Mouse (Mus musculus) left cerebral cortex, postnatal 14 days (tissue): ENCODE data around the gene Ppp1r12a. TPM values are rescaled to one million over a fixed set of nuclear protein-coding genes. Genes with fewer than 3 reads are reported as not detected.
"Not testable (repeated sequence)": the region's sequence is repeated elsewhere in the genome, so short reads cannot be mapped to it uniquely, and the experiment has no call there.

Experiments used
- DNase-seq, 2 experiments: peaks; one replicate each; pipeline ENCODE4 v3.0.0; 2021 to 2022; ENCODE audit warnings: low spot score in 2 of 2, mixed read lengths in 1 of 2
- intact Hi-C: fragments of 180-260 bp; cut with DNase I; formaldehyde crosslinking; loops from one replicate; pipeline ENCODE4 v1.15.1; 2025
- total RNA-seq, 2 experiments: library from RNA; stranded (reverse); gene quantifications; 2 replicates each; pipeline ENCODE4 v1.2.3; 2021

The Ppp1r12a gene
- total RNA-seq, 2 experiments from 2014 or later = 127 to 136 TPM

DNA sequence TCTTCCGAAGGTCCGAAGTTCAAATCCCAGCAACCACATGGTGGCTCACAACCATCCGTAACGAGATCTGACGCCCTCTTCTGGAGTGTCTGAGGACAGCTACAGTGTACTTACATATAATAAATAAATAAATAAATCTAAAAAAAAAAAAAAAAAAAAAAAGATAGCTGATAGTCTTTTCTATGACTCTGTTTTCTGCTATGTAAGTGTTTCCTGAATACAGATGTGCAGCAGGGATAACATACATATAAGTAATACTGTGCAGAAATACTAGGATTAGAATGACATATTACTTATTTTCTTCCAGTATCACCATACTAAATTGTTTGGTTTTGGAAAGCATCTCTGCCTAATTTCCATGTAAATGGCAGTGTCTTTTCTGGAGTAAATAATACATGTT, 119.1 kb downstream of the Ppp1r12a start:
- intact Hi-C loops, DNase-seq: not testable (repeated sequence)

DNA sequence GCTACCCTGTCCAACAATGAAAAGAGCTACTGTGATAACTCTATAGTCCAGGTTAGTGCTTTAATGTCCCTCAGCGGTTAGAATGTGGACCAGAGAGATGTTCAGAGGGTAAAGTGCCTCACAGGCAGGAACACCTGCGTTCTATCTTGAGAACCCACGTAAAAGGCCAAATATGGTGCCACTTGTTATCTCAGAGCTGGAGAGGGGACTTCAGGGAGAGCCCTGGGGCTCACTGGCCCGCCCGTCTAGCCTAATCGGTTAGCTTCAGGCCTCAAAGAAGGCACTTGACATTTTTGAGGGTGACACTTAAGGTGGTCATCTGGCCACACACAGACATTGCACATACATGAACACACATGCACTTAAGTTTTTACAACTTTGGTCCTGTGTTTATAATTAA, 120.4 kb downstream of the Ppp1r12a start:
- DNase-seq = no peak
- intact Hi-C loops = no loop called here

DNA sequence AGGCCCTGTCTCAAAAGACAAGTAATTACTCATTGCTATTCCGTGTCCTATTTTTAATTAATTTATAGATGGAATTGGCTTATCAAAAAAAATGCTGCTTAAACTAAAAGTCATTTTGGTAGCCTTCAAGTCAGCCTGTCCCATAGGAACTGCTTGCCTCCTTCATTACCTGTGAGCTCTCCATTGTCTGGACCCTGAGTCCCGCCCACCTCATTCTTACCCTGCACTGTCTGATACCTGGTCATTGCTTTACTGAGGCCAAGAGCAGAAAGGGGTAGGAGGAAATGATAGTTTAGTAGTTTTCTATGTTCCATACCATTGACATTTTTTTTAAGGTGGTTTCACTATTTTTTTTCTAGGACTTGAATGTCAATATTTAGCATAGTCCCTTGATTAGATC, 121.4 kb downstream of the Ppp1r12a start:
- intact Hi-C loops = no loop called here
- DNase-seq = no peak

DNA sequence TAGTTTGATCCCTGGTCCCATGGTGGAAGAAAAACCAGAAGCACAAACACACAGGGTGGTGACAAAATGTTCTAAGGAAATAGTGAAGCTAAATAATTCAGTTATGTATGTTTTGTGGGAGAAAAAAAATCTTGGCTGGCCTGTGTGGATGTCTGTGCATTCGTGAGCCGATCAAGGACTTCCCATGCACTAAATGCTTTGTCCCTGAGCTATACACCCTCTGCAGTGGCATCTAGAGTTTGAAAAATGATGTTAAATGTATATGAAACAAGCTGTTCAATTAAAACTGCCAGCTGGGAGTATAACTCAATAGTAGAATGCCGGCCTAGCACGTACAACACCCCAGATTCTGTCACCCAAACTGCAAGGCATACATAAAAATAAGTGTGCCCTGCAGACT, 121.8 kb downstream of the Ppp1r12a start:
- intact Hi-C loops = no loop called here

DNA sequence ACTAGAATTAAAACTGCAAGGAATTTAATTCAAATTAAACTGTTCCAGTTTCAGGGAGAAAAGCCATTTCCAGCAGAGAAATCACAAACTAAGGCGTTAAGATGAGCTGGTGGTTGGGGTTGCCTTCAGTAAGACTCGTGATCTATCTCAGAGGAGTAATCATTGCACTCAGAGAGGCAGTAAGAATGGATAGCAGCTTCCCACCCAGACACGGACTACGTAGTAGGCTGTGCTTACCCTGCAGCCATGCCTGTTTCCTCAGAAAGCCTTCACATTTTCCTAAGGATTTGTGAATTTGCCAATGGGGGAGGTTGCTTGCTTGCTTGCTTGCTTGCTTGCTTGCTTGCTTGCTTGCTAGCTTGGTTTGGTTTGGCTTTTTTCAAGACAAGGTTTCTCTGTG, 122.5 kb downstream of the Ppp1r12a start:
- intact Hi-C loops = no loop called here
- DNase-seq = no peak

More for the DNA sequence above, 121.8 kb downstream of the Ppp1r12a start:
- no peak for DNase-seq

DNA sequence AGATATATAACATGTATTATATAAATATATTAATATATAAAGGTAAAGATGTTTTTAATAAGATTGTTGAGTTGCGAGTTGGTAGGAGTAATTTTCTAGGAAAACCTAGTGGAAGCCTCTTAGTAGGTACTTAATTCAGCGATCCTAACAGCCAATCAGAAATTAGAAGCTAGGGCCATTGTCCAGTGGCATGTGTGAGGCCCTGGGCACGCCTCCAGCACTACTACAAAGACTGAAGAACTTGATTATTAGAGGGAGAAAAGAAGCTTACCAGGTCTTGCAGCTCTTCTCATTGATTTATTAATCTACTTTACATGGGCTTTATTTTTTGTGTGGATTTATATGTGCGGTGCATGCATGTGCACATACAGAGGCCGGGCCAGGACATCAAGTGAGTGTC, 123.0 kb downstream of the Ppp1r12a start:
- no peak for DNase-seq
- intact Hi-C loops = no loop called here

DNA sequence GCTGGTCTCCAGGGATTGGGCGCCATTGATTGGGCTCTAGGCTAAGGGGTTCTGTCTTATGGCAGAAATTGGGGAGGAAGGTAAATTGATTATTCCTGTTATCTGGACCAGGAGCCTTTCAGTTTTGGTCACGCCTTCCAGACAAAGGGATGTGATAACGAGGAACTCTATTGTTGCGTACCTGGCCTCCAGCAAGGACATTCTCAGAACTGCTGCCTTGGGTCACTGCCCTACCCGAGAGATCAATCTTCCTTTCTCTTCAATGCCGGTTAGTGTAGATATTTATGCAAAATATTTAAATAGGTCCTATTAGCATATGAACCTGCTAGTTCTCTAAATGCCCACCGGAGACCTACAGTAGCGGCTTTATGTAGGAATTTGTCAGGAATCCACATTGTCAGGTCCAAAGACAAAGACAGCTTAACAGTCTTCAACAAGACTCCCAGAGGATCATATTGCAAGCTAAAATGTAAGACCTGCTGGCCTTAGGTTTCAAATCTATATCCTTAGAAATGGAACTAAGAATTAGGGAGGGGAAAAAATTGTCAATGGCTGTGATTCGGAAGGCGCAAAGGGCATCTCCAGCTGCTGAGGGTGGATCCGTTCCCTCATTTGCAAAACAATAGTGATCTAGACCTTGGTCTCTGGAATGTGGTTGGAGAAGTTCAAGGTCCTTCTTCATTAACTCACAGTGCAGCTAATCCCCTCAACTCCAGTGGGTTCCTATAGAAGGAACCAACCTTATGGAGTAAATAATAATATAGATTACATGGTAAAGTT, 124.9 kb downstream of the Ppp1r12a start:
- intact Hi-C loops = no loop called here
- no peak for DNase-seq

DNA sequence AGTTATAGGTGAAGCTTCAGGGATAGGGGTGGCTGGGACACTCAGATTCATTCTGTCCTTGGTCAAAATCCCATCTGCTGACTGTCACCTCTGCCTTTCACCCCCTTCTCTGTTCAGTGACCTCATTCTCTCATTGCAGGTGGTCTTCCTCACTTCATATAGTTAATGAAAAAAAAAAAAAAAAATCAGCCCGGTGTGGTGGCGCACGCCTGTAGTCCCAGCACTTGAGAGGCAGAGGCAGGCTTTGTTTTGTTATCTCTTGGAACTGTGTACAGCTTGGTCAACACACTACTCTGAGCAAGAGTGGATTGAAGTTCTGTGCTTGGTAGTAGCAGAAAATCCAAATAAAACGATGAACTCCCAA, 125.4 kb downstream of the Ppp1r12a start:
- intact Hi-C loops = no loop called here
- no peak for DNase-seq

DNA sequence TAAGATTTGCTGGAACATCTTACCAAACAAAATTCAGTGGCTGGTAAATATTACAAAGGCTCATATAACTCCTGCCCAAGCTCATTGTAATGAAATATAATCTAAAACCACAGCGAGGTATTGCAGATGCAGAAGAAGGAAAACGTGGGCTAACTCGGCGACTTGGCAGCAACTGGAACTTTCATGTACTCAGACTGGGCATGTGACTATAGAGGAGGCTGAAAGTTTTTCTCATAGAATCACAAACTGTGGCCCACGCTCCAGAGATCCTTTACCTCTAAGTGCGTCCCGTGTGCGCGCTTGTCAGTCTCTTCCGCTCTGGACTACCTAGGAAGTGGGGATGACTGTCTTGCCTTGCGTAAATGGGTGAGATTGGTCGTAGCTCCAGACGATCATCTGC, 128.1 kb downstream of the Ppp1r12a start:
- intact Hi-C loops = no loop called here
- peak; percentile 35 to 55 for DNase-seq

DNA sequence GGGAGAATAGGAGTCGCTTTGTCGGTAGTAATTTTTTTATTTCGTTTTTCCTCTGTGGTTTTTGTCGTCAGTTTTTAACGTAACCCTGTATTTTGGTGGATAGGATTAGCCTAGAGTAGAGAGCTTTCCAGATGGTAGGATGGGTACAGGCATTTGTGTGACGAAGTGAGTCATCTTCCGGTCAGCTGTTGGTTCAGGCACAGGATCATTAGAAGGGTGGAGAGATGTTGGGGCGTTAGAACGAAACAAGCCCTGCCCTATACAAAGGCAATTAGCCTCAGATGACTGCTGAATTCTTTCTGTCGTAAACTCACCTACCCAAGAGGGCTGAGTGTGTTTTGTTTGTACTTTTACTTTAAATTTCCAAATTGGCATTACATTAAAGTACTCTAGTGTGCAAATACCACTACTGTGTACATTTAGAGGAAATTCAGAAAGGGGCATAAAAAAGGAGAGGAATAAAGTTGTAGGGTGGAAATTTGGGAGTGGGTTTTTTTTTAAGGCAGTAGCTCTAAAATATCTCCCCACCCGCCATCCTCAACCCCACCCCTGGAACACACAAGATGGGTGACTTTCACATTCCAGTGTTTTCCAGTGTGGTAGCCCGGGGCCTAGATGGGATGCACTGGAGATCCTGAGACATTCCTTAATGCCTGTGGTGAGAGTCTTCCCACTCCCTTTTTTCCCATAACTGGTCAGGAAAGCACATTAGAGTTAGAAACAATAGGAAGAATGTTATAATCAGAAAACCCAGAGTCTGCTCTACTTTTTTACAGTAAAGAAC, 129.9 kb downstream of the Ppp1r12a start:
- intact Hi-C loops = no loop called here
- DNase-seq = no peak

DNA sequence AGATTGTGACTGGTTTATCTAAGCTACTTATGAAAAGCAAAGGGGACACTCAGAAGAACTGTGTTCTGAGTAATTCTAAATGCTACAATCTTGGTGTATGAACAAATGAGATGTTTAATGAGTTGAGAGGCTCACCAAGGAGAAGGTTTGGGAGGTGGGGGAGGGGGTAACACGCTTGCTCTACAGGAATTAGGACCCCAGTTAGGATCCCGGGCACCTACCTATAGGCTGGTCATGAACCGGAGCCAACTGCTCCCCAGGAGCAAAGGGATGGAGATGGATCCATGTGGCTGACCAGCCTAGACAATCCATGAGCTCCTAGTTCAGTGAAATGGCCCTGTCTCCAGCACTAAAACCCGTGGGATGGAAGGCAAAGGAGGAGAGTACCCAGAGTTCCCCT, 130.7 kb downstream of the Ppp1r12a start:
- no peak for DNase-seq
- intact Hi-C loops = no loop called here

DNA sequence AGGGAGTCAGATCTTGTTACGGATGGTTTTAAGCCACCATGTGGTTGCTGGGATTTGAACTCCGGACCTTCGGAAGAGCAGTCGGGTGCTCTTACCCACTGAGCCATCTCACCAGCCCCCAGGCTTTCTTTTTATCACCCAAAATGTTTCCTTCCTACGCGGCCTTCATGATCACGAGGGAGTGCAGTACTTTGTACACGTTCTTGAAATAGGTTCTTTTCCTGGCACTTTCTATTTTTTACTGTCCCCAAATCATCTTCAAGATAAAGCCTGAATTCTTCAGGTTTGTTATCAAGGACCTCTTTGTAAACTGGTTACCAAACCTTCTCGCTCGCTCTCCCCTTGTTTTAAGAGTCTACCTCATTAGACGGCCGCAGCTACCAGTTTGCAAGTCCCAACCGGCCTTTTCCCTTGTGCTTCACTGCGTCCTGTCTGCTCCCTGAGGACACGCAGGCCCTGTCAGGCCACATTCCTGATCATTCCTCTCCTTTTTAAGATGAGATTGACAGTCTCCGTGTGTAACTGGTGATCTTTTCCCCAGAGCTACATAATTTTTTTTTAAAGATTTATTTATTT, 131.7 kb downstream of the Ppp1r12a start:
- intact Hi-C loops = no loop called here
- DNase-seq = peak; percentile 34 to 35

DNA sequence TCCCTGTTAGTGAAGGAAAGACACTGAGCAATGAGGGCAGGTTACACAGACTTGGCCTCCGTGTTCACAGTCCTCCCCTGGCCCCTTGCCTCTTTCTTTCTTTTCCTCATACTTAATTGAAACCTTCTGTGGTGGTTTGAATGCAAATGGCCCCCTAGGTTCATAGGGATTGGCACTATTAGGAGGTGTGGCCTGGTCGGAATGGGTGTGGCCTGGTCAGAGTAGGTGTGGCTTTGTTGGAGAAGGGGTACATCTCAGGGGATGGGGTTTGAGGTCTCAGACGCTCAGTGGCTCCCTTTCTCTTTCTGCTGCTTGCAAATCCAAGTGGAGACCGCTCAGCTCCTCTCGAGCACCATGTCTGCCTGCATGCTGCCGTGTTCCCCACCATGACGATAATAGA, 132.8 kb downstream of the Ppp1r12a start:
- intact Hi-C loops = no loop called here
- DNase-seq = no peak

DNA sequence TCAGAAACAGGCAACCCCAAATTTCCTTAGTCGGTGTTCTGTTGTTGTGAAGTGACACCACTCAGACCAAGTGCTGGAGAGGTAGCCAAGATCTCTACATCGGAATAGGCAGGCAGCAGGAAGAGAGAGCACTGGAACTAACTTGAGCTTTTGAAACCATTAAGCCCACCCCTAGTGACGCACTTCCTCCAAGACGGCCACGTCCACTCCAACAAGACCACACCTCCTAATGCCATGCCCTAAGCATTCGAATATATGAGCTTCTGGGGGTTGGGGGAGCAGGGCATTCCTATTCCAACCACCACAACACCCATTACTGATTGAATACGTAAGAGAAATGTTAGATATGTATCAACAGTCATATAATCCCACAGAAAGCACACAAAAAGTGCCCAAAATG, 134.5 kb downstream of the Ppp1r12a start:
- intact Hi-C loops = no loop called here
- no peak for DNase-seq

DNA sequence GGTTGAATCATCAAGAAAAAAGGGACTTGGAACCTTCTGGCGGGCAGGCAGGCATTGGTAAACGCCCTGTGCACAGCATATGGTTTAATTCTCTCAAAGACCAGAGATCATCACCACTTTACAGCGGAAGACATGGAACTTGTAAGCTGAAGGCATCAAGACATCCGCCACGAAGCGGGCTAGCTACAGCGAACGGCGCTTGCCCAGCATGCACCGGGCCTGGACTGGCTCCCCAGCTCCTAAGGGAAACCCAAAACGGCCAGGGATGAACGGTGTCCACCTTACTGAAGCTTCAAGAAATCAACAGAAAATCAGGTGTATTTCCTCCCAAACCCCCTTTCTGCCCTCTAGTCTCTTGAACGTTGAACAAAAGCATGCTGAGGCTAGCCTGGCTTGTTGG, 136.3 kb downstream of the Ppp1r12a start:
- DNase-seq = no peak
- intact Hi-C loops = no loop called here

DNA sequence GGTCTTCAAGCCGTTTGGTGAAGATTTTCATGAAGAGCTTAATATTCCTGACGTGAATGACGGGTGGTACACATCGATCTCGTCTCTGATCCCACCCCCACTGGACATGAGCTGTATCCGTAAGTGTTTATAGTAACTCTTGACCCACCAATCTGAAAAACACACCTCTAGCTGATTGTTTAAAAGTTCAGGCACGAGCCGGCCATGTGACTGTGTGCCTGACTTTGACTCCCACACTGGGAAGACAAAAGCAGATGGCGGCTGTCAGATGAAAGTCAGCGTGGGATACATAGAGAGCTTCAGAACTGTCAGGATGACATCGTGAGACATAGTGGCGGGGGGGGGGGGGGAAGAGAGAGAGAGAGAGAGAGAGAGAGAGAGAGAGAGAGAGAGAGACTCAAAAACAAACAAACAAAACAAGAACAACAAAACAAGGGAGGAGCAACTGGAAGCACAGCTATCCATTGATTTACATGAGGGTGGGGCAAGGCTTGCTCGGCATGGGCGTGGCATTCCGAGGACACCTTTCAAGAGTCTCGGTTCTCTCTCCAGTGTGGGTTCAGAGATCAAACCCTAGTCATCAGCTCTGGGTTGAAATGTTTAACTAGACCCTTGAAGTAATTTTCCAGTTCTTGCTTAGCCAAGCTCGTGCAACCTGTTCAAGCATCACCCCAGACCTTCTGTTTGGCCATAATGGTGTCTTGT, 137.0 kb downstream of the Ppp1r12a start:
- DNase-seq = no peak
- intact Hi-C loops = no loop called here

DNA sequence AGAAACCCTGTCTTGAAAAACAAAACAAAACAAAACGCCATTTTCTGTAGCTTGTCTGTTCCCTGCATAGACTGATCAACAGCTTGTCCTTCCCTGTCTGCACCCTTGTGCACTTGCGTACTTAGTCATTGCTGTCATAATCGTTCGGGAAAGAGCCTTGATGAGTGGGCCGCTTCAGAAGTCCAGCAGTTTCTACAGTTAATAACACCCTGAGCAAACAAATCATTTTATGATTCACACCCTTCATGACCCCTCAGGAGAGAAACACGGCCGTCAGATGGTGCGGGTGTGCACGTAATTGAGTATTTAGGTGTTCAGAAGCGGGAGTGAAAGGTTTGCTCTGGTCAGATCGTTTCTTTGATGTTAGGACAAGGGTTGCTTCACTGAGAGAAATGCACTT, 137.8 kb downstream of the Ppp1r12a start:
- no peak for DNase-seq
- intact Hi-C loops = loop anchor here (2.0 kb wide), 1 partner anchor 137 kb away; no protein-coding TSS in a partner anchor

DNA sequence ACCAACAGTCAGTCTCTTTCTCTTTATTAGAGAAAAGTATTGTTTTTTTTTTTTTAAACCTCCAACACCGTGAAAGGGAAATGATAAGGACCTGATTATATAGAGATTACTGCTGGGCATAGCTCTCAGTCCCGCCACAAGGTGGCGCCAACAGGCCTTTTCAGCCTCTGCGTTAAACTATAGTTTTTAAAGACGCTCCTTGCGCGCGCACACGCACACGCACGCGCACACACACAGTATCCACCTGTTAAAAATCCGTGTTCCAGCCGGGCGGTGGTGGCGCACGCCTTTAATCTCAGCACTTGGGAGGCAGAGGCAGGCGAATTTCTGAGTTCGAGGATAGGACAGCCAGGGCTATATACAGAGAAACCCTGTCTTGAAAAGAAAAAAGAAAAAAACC, 138.8 kb downstream of the Ppp1r12a start:
- intact Hi-C loops = loop anchor here (2.0 kb wide), 1 partner anchor 136 kb away; no protein-coding TSS in a partner anchor
- DNase-seq = peak; percentile 74 to 85

DNA sequence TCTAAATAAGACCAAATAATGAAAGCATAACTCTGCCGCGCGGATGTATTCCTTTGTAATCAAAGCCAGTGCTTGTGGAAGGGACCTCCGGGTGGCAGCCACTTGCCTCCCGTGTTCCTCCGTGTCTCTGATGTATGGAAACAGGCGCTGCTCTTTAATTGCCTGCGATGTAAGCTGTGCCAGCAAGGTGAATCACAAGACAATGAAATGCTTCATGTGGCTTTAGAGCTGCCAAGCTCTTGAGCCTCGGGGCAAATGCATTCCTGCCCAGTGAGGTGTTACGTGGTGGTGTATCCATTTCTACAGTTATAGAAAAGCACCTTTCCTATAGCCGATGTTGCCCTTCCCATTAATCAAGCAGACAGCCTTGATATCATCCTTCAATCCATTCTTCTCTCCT, 145.8 kb downstream of the Ppp1r12a start:
- intact Hi-C loops = no loop called here
- DNase-seq = no peak

DNA sequence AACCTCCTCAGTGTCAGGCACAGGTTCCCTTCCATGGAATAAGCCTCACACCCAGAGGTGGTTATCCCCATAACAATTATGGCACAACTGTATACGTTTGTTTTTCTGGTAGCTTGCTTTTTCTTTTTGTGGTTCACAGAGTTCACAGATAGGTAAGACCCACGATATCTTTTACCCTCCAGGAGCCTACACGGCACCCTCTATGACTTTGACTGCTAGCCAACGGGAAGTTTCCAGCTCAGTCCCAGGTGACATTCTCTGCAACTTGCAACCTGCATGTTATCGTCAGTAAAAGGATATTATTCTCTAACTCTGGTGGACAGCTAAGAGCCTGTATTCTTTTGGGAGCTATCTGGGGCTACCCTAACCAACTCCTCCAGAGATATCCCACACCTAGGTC, 148.2 kb downstream of the Ppp1r12a start:
- DNase-seq = no peak
- intact Hi-C loops = no loop called here
